Comparison of ENCODE assay signal across 14 mouse cellular contexts in genomic region chr4:78110898-78111297, GRCm38 (mm10).
"Had no signal": no experiment of that assay in that cellular context is flagged by ENCODE, and none has a peak within 500 bp of the region (broad histone marks: within the 10 kb centered on the region; RNA-seq: fewer than 3 reads in every experiment).

No protein-coding gene starts in this region.

- H3K4me1 ChIP-seq: liver, embryonic 13.5 days; lung, embryonic 15.5 days; megakaryocyte, embryonic 14.5 days; midbrain, embryonic 12.5 days had no signal

- H3K9ac ChIP-seq: liver, embryonic 13.5 days; liver, postnatal 0 days; lung, embryonic 15.5 days; midbrain, embryonic 12.5 days had no signal

- H3K9me3 ChIP-seq: liver, embryonic 13.5 days; lung, embryonic 15.5 days; megakaryocyte, embryonic 14.5 days; midbrain, embryonic 12.5 days had no signal

- ATAC-seq: intestine, embryonic 16.5 days; liver, postnatal 0 days; midbrain, embryonic 16.5 days had no signal

- H3K4me2 ChIP-seq: liver, embryonic 13.5 days; lung, embryonic 15.5 days; midbrain, embryonic 12.5 days had no signal

- H3K27me3 ChIP-seq: liver, embryonic 13.5 days; lung, embryonic 15.5 days; megakaryocyte, embryonic 14.5 days; midbrain, embryonic 12.5 days had no signal

- H3K36me3 ChIP-seq: liver, embryonic 13.5 days; lung, embryonic 15.5 days; midbrain, embryonic 12.5 days had no signal

- DNase-seq: kidney, adult 2 months; kidney, postnatal 25 days; left cerebral cortex, postnatal 4 days; liver; liver, embryonic 13.5 days; liver, postnatal 0 days; lung, postnatal 14 days had no signal

- H3K4me3 ChIP-seq: liver, embryonic 13.5 days; lung, embryonic 15.5 days; megakaryocyte, embryonic 14.5 days; midbrain, embryonic 12.5 days had no signal

- H3K27ac ChIP-seq: liver, embryonic 13.5 days; lung, embryonic 15.5 days; macrophage; midbrain, embryonic 12.5 days; stomach, postnatal 0 days had no signal
